Mouse (Mus musculus): ENCODE measurements around the gene Hcn4.

Gene Hcn4

GRCm38 (mm10) chr9:58823139-58823917, at the start of gene Hcn4:
Gene Hcn4 (plus strand): TSS chr9:58823412.
- peak; percentile 53 for DNase-seq

- DNase-seq = no peak
Observed at GRCm38 (mm10) chr9:58774761-58775160, 48.5 kb upstream of the Hcn4 start.

GRCm38 (mm10) chr9:58775363-58775762, 47.8 kb upstream of the Hcn4 start:
- peak in 1 of 2 experiments; percentile 35 for DNase-seq

- DNase-seq = peak; percentile 50 to 53
Observed at GRCm38 (mm10) chr9:58789476-58789875, 33.7 kb upstream of the Hcn4 start.

- DNase-seq = peak; percentile 70 to 71
Observed at GRCm38 (mm10) chr9:58798155-58798554, 25.1 kb upstream of the Hcn4 start.

- DNase-seq = no peak
Observed at GRCm38 (mm10) chr9:58801441-58801840, 21.8 kb upstream of the Hcn4 start.

GRCm38 (mm10) chr9:58802294-58802693, 20.9 kb upstream of the Hcn4 start:
- DNase-seq = no peak

GRCm38 (mm10) chr9:58802802-58803201, 20.4 kb upstream of the Hcn4 start:
- no peak for DNase-seq

GRCm38 (mm10) chr9:58805601-58806318, 17.5 kb upstream of the Hcn4 start:
- DNase-seq = peak; percentile 68 to 78

- no peak for DNase-seq
Observed at GRCm38 (mm10) chr9:58811171-58811570, 12.0 kb upstream of the Hcn4 start.

- no peak for DNase-seq
Observed at GRCm38 (mm10) chr9:58815552-58816260, 7.5 kb upstream of the Hcn4 start.

GRCm38 (mm10) chr9:58816458-58816857, 6.8 kb upstream of the Hcn4 start:
- peak; percentile 53 to 57 for DNase-seq

GRCm38 (mm10) chr9:58817676-58818075, 5.5 kb upstream of the Hcn4 start:
- peak; percentile 55 to 74 for DNase-seq

GRCm38 (mm10) chr9:58822431-58823091, 651 bp upstream of the Hcn4 start:
- peak; percentile 76 to 78 for DNase-seq

- DNase-seq = peak; percentile 35 to 49
Observed at GRCm38 (mm10) chr9:58823918-58824215, 655 bp downstream of the Hcn4 start.

GRCm38 (mm10) chr9:58829627-58830026, 6.4 kb downstream of the Hcn4 start:
- DNase-seq = no peak

GRCm38 (mm10) chr9:58832939-58833338, 9.7 kb downstream of the Hcn4 start:
- no peak for DNase-seq

GRCm38 (mm10) chr9:58837174-58837573, 14.0 kb downstream of the Hcn4 start:
- no peak for DNase-seq

GRCm38 (mm10) chr9:58838504-58838903, 15.3 kb downstream of the Hcn4 start:
- DNase-seq = peak in 1 of 2 experiments; percentile 47

- DNase-seq = peak; percentile 76 to 84
Observed at GRCm38 (mm10) chr9:58841655-58842054, 18.4 kb downstream of the Hcn4 start.

GRCm38 (mm10) chr9:58844597-58844996, 21.4 kb downstream of the Hcn4 start:
- DNase-seq = peak in 1 of 2 experiments; percentile 53

- no peak for DNase-seq
Observed at GRCm38 (mm10) chr9:58847008-58847407, 23.8 kb downstream of the Hcn4 start.

- no peak for DNase-seq
Observed at GRCm38 (mm10) chr9:58847676-58848075, 24.5 kb downstream of the Hcn4 start.
